Mouse (Mus musculus): ENCODE measurements at regions not wholly inside any gene's neighbourhood (a gene's known extent, or its start where the extent isn't known, plus 50 kb on each side); places are given as distances from the start of the nearest gene placed in this dataset.
A peak's percentile ranks its signal among the peaks of the same experiment; 100 is the strongest.

- no peak for DNase-seq
Observed at GRCm38 (mm10) chr5:107035376-107035775, 71.3 kb downstream of the Cdc7 start.

GRCm38 (mm10) chr5:107035782-107036181, 71.7 kb downstream of the Cdc7 start:
- no peak for DNase-seq

DNA sequence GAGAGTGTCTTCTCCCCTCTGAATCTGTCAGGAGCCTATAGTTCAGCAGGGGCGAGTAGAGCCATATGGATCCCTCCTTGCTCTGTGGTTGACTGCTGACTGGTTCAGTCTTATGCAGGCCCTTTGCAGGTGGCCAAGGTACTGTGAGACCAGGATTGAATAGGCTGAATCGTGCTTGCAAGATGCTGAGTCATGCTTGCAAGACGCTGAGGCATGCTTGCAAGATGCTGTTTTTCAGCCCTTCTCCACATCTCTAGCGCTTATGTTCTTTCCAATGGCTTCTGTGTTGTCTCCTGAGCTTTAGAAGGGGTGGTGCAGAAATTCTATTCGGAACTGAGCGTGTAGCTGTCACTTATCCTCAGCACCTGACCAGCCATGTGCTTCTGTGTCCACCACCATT, 72.4 kb downstream of the Cdc7 start:
- no peak for DNase-seq

- DNase-seq: no peak
Observed at GRCm38 (mm10) chr5:107037087-107037486, 73.0 kb downstream of the Cdc7 start.

GRCm38 (mm10) chr5:107039340-107039739, 75.2 kb downstream of the Cdc7 start:
- DNase-seq: no peak

GRCm38 (mm10) chr5:107039956-107040355, 75.8 kb downstream of the Cdc7 start:
- DNase-seq: no peak

- no peak for DNase-seq
Observed at GRCm38 (mm10) chr5:107040489-107040888, 76.4 kb downstream of the Cdc7 start.

GRCm38 (mm10) chr5:107045163-107045562, 81.0 kb downstream of the Cdc7 start:
- DNase-seq: no peak

DNA sequence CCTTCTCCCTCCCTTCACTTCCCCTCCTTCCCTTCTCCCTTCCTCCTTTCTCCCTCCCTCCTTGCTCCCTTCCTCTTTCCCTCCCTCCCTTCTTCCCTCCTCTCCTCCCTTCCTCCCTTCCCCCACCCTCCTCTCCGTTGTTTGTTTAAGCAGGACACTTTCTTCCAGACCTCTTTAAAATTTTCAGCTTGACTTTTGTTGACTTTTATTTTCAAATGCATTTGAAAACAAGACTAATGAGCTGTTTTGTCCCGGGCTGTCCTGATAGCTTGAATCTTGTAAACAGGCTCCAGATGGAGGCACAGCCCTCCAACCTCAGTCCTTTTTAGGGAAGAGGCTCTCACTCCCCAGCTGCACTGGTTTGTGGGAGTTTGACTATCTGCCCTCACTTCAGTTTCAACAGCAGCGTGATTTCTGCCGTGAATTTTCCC, 82.4 kb downstream of the Cdc7 start:
- DNase-seq: peak; percentile 50

DNA sequence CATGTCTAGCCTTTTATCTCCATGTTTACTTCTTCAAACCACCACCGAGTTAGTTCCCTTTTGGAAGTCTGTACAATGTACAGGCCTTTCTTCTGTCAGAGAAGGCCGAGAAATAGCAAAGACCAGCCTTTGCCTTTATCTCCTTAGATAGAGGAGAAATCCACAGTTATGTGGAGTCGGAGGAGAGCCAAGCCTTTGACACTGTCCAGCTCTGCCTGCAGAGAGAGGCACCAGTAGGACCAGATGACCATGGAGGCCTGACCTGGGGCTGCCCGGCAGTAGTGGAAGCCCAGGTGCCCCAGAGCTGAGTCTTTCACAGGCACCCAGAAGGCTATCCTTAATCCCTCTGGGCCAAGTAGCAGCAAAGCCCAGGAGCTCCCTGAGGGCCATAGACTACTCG, 84.5 kb downstream of the Cdc7 start:
- DNase-seq: no peak

GRCm38 (mm10) chr5:107050076-107050475, 86.0 kb downstream of the Cdc7 start:
- DNase-seq: no peak

GRCm38 (mm10) chr5:107051868-107052267, 87.7 kb downstream of the Cdc7 start:
- no peak for DNase-seq

DNA sequence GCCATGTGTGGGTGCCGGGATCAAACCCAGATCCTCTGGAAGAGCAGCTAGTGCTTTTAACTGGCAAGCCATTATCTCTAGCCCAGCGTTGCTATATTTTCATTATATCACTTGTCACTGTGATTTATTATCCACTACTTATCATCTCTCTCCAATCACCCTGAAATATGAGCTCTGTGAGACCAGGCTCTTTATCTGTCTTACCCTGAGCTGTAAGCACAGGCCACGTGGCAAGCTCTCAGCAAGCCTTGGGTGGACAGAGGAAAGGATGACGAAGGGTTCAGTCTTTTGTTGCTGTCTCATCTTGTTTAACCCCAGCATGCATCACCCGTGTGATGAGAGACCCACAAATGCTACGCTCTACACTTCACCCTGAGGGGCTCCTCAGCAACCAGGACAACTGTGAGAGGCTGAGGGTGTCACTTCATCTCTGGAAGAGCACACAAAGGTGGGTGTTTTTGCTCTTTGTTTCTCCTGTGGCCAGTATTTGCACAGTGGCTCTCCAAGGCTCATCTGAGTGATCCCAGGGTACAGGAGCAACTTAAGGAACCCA, 90.9 kb downstream of the Cdc7 start:
- no peak for DNase-seq

DNA sequence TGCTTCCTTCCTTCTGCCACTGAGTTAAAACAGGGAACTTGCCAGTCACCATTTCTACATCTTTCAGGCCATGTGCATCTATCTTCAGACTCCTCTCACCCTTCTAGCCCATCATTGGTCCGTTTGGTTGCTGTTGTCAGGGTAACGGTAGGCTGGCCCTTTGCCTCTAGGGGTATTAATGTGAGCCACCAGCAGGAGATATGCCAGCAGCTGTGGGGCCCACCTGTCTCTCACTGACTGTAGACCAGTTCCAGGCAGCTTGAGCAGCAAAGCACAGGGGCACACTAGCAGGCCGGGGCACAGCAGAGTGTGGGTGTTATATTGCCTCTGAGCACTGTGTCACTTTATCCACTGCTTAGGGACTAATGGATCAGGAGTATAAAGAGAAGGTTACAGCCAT, 91.3 kb downstream of the Cdc7 start:
- DNase-seq: no peak

All from lung, postnatal 14 days (tissue).